Mouse (Mus musculus): Measurements from ENCODE around the gene Eprs. TPM values are rescaled to one million over a fixed set of nuclear protein-coding genes. Genes with fewer than 3 reads are reported as not detected.

Gene Eprs
- total and polyA plus RNA-seq, 3 experiments: 208 to 234 (median 223) TPM

DNA sequence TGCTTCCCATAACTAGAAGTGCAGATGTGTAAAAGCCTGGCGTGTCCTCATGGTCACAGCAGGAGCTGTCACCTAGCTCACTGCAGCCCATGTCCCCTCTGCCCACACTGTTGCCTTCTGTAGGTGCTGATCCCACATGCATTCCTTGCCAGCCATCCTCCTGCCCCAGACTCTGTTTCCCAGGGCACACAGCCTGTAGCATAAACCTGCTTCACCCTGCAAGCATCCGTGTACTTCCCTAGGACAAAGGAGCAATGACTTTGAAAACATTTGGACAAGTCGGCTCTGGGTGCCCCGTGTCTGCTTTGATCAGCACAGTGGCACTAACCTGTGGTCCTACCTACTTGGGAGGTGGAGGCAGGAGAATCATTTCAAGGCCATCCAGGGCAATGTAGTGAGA, 12.2 kb upstream of the Eprs start:
- no peak for DNase-seq (ENCODE audit: extremely low read depth)
- H3K27me3 ChIP-seq (replicated peaks): no peaks in the 10 kb centered on the region
- H3K79me2 ChIP-seq (replicated peaks; ENCODE audit: control insufficient read depth, extremely low read depth, insufficient read depth, poor library complexity, severe bottlenecking): no peaks in the 10 kb centered on the region
- in situ Hi-C loops (cut with MboI; ENCODE audit: low pct_ligation_motif_present, low pct_unique_long_range_greater_than_20kb, low sequenced_read_pairs): no loop called here
- no peak overlapping the region for H3K4me3 ChIP-seq (replicated peaks in 1 of 3; ENCODE audit: low read depth in 2 of 3, low read length in 2 of 3, poor library complexity in 1 of 3)
- no peak overlapping the region for H3K4me2 ChIP-seq (ENCODE audit: insufficient read depth, low read depth, poor library complexity, severe bottlenecking)
- no peak overlapping the region for H3K27ac ChIP-seq (ENCODE audit: insufficient read depth, low read depth)
- TF ChIP-seq UBTF (IDR thresholded peaks at IDR 0.05; ENCODE audit: low read depth, low read length): no peak
- TF ChIP-seq USF2 (conservative IDR thresholded peaks at IDR 0.05; ENCODE audit: low read depth, low read length): no peak
- TF ChIP-seq POLR2A (IDR thresholded peaks at IDR 0.05; ENCODE audit: low read depth, low read length): no peak
- H3K9me3 ChIP-seq (replicated peaks; ENCODE audit: low read length): no peaks in the 10 kb centered on the region
- dilution Hi-C loops (cut with MboI; ENCODE audit: extremely low pct_ligation_motif_present, extremely low pct_unique_long_range_greater_than_20kb, low sequenced_read_pairs): no loop called here
- H3K4me1 ChIP-seq (ENCODE audit: control insufficient read depth in 1 of 2, insufficient read depth in 2 of 2): no peaks in the 10 kb centered on the region
- peaks cover 62 to 94% of the 10 kb centered on the region in 2 experiments for H3K36me3 ChIP-seq (replicated peaks in 1 of 2; ENCODE audit: control insufficient read depth in 1 of 2, insufficient read depth in 1 of 2, low read length in 1 of 2)
- H3K9ac ChIP-seq (ENCODE audit: insufficient read depth, low read depth): no peak overlapping the region

DNA sequence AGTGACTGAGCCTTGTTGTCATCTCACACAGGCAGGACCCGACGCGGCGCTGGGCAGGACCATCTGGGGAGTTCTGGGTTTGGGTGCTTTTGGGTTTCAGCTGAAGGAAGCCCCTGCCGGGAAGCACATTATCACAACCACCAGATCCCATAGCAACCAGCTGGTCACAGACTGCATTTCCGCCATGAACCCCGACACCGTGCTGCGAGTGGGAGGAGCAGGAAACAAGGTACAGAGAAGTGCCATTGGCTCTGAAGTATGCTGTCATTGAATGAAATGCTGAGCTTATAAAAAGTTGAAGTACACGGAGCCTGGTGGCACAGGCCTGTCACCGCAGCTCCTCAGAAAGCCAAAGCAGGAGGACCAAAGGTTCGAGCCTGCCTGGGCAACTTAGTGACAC, 10.7 kb upstream of the Eprs start:
- Histone ChIP-seq H3K4me2 (ENCODE audit: insufficient read depth, low read depth, poor library complexity, severe bottlenecking) (no peak overlapping the region), H3K27me3 (replicated peaks) (no peaks in the 10 kb centered on the region), H3K4me1 (ENCODE audit: control insufficient read depth in 1 of 2, insufficient read depth in 2 of 2) (no peaks in the 10 kb centered on the region), H3K9ac (ENCODE audit: insufficient read depth, low read depth) (no peak overlapping the region), H3K27ac (ENCODE audit: insufficient read depth, low read depth) (no peak overlapping the region), H3K4me3 (replicated peaks in 1 of 3; ENCODE audit: low read depth in 2 of 3, low read length in 2 of 3, poor library complexity in 1 of 3) (no peak overlapping the region), H3K79me2 (replicated peaks; ENCODE audit: control insufficient read depth, extremely low read depth, insufficient read depth, poor library complexity, severe bottlenecking) (no peaks in the 10 kb centered on the region), H3K9me3 (replicated peaks; ENCODE audit: low read length) (no peaks in the 10 kb centered on the region), H3K36me3 (replicated peaks in 1 of 2; ENCODE audit: control insufficient read depth in 1 of 2, insufficient read depth in 1 of 2, low read length in 1 of 2) (peaks cover 54 to 91% of the 10 kb centered on the region in 2 experiments)
- DNase-seq (ENCODE audit: extremely low read depth): no peak
- in situ Hi-C loops (cut with MboI; ENCODE audit: low pct_ligation_motif_present, low pct_unique_long_range_greater_than_20kb, low sequenced_read_pairs) (no loop called here), dilution Hi-C loops (cut with MboI; ENCODE audit: extremely low pct_ligation_motif_present, extremely low pct_unique_long_range_greater_than_20kb, low sequenced_read_pairs) (no loop called here)
- TF ChIP-seq CHD1 (IDR thresholded peaks at IDR 0.05; ENCODE audit: low read depth, low read length) (no peak), TCF12 (IDR thresholded peaks at IDR 0.05; ENCODE audit: low read depth, low read length) (no peak), PAX5 (IDR thresholded peaks at IDR 0.05; ENCODE audit: low read length) (no peak), JUND (conservative IDR thresholded peaks at IDR 0.05; ENCODE audit: low read depth, low read length) (no peak), POLR2A (IDR thresholded peaks at IDR 0.05; ENCODE audit: low read depth, low read length) (no peak), RCOR1 (conservative IDR thresholded peaks at IDR 0.05; ENCODE audit: low read depth, low read length) (no peak), NELFE (IDR thresholded peaks at IDR 0.05; ENCODE audit: low read depth, low read length) (no peak), RAD21 (IDR thresholded peaks at IDR 0.05; ENCODE audit: low read depth, low read length) (no peak), TBP (conservative IDR thresholded peaks at IDR 0.05; ENCODE audit: low read depth, low read length) (no peak), POLR2AphosphoS2 (IDR thresholded peaks at IDR 0.05; ENCODE audit: low read depth, low read length) (no peak), E2F4 (IDR thresholded peaks at IDR 0.05; ENCODE audit: insufficient replicate concordance, low read depth, low read length) (no peak), HCFC1 (IDR thresholded peaks at IDR 0.05; ENCODE audit: low read depth, low read length) (no peak), UBTF (IDR thresholded peaks at IDR 0.05; ENCODE audit: low read depth, low read length) (no peak)

DNA sequence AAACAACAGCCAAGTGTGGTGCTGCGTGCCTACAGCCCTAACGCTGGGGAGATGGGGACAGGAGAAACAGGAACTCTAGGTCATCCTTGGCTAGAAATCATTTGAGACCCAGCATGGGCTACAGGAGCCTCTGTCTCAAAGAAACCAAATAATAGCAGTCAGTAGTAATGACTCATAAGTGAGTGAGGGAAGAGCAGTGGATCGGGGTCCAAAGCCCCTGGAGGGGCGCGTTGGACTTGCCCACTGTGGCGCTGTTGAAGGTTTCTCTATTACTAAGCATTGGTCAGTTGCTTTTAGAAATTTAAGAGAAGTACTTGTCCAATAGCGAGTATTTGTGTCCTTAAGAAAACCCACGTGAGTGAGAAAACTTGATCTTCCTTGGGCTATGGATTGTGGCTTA, 9.5 kb upstream of the Eprs start:
- no peaks in the 10 kb centered on the region for H3K9me3 ChIP-seq (replicated peaks; ENCODE audit: low read length)
- H3K27ac ChIP-seq (ENCODE audit: insufficient read depth, low read depth): no peak overlapping the region
- H3K27me3 ChIP-seq (replicated peaks): no peaks in the 10 kb centered on the region
- no peak overlapping the region for H3K9ac ChIP-seq (ENCODE audit: insufficient read depth, low read depth)
- no peak overlapping the region for H3K4me2 ChIP-seq (ENCODE audit: insufficient read depth, low read depth, poor library complexity, severe bottlenecking)
- H3K79me2 ChIP-seq (replicated peaks; ENCODE audit: control insufficient read depth, extremely low read depth, insufficient read depth, poor library complexity, severe bottlenecking): no peaks in the 10 kb centered on the region
- no peak for TF ChIP-seq ELF1 (IDR thresholded peaks at IDR 0.05; ENCODE audit: low read depth, low read length)
- TF ChIP-seq ETS1 (conservative IDR thresholded peaks at IDR 0.05; ENCODE audit: low read depth, low read length): no peak
- no peak for TF ChIP-seq KAT2A (IDR thresholded peaks at IDR 0.05; ENCODE audit: insufficient replicate concordance, low read length)
- TF ChIP-seq MAFK (IDR thresholded peaks at IDR 0.05; ENCODE audit: insufficient replicate concordance, low read length): no peak
- no peak for TF ChIP-seq RAD21 (IDR thresholded peaks at IDR 0.05; ENCODE audit: low read depth, low read length)
- no peak for TF ChIP-seq ZKSCAN1 (IDR thresholded peaks at IDR 0.05; ENCODE audit: borderline replicate concordance, low read depth, low read length)
- no peak for TF ChIP-seq SMC3 (IDR thresholded peaks at IDR 0.05; ENCODE audit: low read depth, low read length)
- TF ChIP-seq POLR2AphosphoS2 (IDR thresholded peaks at IDR 0.05; ENCODE audit: low read depth, low read length): no peak
- TF ChIP-seq USF1 (IDR thresholded peaks at IDR 0.05; ENCODE audit: low read depth, low read length): no peak
- no peak for TF ChIP-seq CHD2 (IDR thresholded peaks at IDR 0.05; ENCODE audit: low read length)
- no peak for TF ChIP-seq BHLHE40 (IDR thresholded peaks at IDR 0.05; ENCODE audit: low read depth, low read length)
- TF ChIP-seq CTCF (conservative IDR thresholded peaks at IDR 0.05 in 1 of 2, IDR thresholded peaks at IDR 0.05 in 1 of 2; ENCODE audit: low read depth in 2 of 2, low read length in 2 of 2): no peak
- TF ChIP-seq TBP (conservative IDR thresholded peaks at IDR 0.05; ENCODE audit: low read depth, low read length): no peak
- TF ChIP-seq RCOR1 (conservative IDR thresholded peaks at IDR 0.05; ENCODE audit: low read depth, low read length): no peak
- TF ChIP-seq NELFE (IDR thresholded peaks at IDR 0.05; ENCODE audit: low read depth, low read length): no peak
- no peak for TF ChIP-seq HCFC1 (IDR thresholded peaks at IDR 0.05; ENCODE audit: low read depth, low read length)
- no peak for TF ChIP-seq TCF12 (IDR thresholded peaks at IDR 0.05; ENCODE audit: low read depth, low read length)
- no peak for TF ChIP-seq MYC (IDR thresholded peaks at IDR 0.05; ENCODE audit: low read depth, low read length)
- no peak for TF ChIP-seq MXI1 (IDR thresholded peaks at IDR 0.05; ENCODE audit: low read depth, low read length)
- no peak for DNase-seq (ENCODE audit: extremely low read depth)
- H3K36me3 ChIP-seq (replicated peaks in 1 of 2; ENCODE audit: control insufficient read depth in 1 of 2, insufficient read depth in 1 of 2, low read length in 1 of 2): peaks cover 51 to 89% of the 10 kb centered on the region in 2 experiments
- dilution Hi-C loops (cut with MboI; ENCODE audit: extremely low pct_ligation_motif_present, extremely low pct_unique_long_range_greater_than_20kb, low sequenced_read_pairs): no loop called here
- H3K4me3 ChIP-seq (replicated peaks in 1 of 3; ENCODE audit: low read depth in 2 of 3, low read length in 2 of 3, poor library complexity in 1 of 3): no peak overlapping the region
- H3K4me1 ChIP-seq (ENCODE audit: control insufficient read depth in 1 of 2, insufficient read depth in 2 of 2): no peaks in the 10 kb centered on the region
- in situ Hi-C loops (cut with MboI; ENCODE audit: low pct_ligation_motif_present, low pct_unique_long_range_greater_than_20kb, low sequenced_read_pairs): no loop called here
